Mouse (Mus musculus) hindbrain, embryonic 16.5 days (tissue): ENCODE measurements around the gene Serpina3m. TPM values are rescaled to one million over a fixed set of nuclear protein-coding genes. Genes with fewer than 3 reads are reported as not detected.

Experiments used
- ATAC-seq: fragments of 200-750 bp; cut with Nextera tagmentation; 2 replicates; pipeline ENCODE4 v1.8.0; 2017; ENCODE audit warnings: moderate TSS enrichment, moderate library complexity
- H3K27ac ChIP-seq: fragments of 300-500 bp; sonication (generic); 2 replicates; pipeline ENCODE4 v1.5.1; 2014; ENCODE audit warnings: low read depth, mild to moderate bottlenecking, control low read depth, low read length, moderate library complexity
- H3K27me3 ChIP-seq: fragments of 300-500 bp; sonication (generic); replicated peaks from 2 replicates; pipeline ENCODE4 v1.6.1; 2014; ENCODE audit warnings: low read length; ENCODE audit not compliant: control insufficient read depth, insufficient read depth
- H3K36me3 ChIP-seq: fragments of 300-500 bp; sonication (generic); 2 replicates; pipeline ENCODE4 v1.6.1; 2014; ENCODE audit warnings: mild to moderate bottlenecking, low read length, moderate library complexity, mixed read lengths; ENCODE audit not compliant: control insufficient read depth, insufficient read depth
- H3K4me1 ChIP-seq: fragments of 300-500 bp; sonication (generic); 2 replicates; pipeline ENCODE4 v1.6.1; 2014; ENCODE audit warnings: low read depth, low read length; ENCODE audit not compliant: control insufficient read depth, insufficient read depth
- H3K4me2 ChIP-seq: fragments of 300-500 bp; sonication (generic); 2 replicates; pipeline ENCODE4 v1.6.1; 2014; ENCODE audit warnings: mild to moderate bottlenecking, low read length, control low read depth, moderate library complexity
- H3K4me3 ChIP-seq: fragments of 300-500 bp; sonication (generic); 2 replicates; pipeline ENCODE4 v1.5.1; 2014; ENCODE audit warnings: mild to moderate bottlenecking, low read length, control low read depth, moderate library complexity
- H3K9ac ChIP-seq: fragments of 300-500 bp; sonication (generic); 2 replicates; pipeline ENCODE4 v1.6.1; 2014; ENCODE audit warnings: low read depth, mild to moderate bottlenecking, control low read depth, low read length, moderate library complexity
- H3K9me3 ChIP-seq: fragments of 300-500 bp; sonication (generic); 2 replicates; pipeline ENCODE4 v1.6.1; 2014; ENCODE audit warnings: mild to moderate bottlenecking, low read length, moderate library complexity; ENCODE audit not compliant: control insufficient read depth
- WGBS: fragments of 180-500 bp; shearing (Covaris S2); extraction: QIAGEN DNeasy Blood & Tissue Kit; methylation state at CpG from one replicate; pipeline ENCODE4 v1.1.7; 2014; 5-methylcytosine and 5-hydroxymethylcytosine counted together
- polyA plus RNA-seq: library from polyadenylated mRNA; unstranded; fragments of >200 nt; fragmentation: Nextera tagmentation; extraction: Ambion mirVana; gene quantifications from 2 replicates; pipeline ENCODE4 v1.2.1, GENCODE M21; 2015

Serpina3m gene
- polyA plus RNA-seq, 1 experiment from 2014 or later: not detected

DNA sequence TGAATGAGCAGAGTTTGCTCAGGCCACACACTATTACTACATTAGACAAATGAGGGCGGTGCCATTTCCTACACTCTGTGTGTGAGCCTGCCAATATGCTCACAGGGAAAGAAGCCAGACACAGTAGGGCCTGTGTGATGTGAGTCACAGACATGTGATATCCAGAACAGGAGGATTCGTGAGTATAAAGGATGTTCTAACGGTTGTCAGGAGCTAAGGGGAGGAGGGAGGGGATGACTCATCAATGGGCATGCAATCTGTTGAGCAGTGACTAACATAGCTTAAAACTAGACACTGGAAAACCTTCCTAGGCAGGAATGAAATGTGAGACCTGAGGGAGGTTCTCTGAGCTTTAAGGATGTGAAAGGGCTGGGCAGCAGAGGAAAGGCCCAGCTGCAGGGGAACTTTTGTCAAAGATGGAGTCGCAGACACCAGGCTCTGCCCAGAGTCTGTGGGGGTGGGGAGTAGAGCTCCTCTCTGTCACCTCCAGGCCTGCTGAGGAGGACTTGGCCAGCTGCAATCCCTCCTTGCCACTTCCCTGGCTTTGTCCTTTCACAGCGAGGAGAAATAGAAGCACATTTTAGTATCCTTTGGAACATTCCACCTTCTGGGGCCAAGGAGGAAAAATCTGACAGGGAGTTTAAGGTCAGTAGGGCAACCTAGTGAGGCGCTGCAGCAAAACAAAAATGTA, 77.5 kb downstream of the Serpina3m start:
- WGBS: 53% methylated on average over 6 of the region's 6 CpGs
- H3K27ac ChIP-seq: no peak overlapping the region
- H3K9ac ChIP-seq: no peak overlapping the region
- no peaks in the 10 kb centered on the region for H3K27me3 ChIP-seq
- peaks cover 3% of the 10 kb centered on the region; the same call in 1 of the 2 replicates for H3K4me1 ChIP-seq
- no peak for ATAC-seq
- no peaks in the 10 kb centered on the region for H3K36me3 ChIP-seq
- H3K4me3 ChIP-seq: no peak overlapping the region
- H3K4me2 ChIP-seq: no peak overlapping the region
- H3K9me3 ChIP-seq: no peaks in the 10 kb centered on the region

DNA sequence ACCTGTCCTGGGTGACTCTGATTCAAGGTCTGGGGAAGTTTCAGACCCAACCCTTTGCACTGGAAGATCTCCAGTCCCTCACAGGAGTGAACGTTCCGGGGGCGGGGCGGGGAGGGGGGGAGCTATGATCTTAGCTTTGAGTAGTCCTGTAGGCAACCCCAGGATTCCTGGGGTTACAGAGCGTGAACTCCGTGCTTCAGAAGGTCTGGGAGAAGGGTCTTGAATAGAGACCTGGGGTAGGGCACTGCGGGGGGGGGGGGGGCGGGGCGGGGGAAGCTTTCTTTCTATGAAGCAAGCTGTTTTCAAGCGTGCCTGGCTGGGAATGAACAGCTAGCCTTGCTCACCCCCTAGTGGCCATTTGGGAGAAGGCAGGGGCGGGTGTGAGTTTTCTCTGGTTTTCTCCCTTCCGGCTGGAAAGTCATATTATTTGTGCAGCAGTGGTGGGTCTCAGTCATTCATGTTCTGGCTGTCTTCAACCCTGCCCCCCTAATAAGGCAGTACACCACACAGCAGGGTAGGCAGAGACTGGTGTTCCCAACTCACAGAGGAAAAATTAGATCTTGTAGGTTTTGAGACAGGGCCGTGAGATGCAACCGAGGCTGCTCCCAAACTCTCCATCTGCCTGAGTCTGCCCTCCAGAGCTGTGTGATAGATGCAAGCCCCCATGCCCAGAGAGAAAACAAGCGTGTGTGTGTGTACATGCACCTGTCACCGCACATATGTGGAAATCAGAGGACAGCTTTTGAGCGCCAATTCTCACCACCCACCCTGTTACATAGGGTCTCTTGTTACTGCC, 80.3 kb downstream of the Serpina3m start:
- H3K27ac ChIP-seq: no peak overlapping the region
- no peaks in the 10 kb centered on the region for H3K9me3 ChIP-seq
- ATAC-seq: peak; percentile 71
- WGBS: 18% methylated on average over 12 of the region's 17 CpGs
- H3K4me1 ChIP-seq: peaks cover 3% of the 10 kb centered on the region; the same call in 1 of the 2 replicates
- no peaks in the 10 kb centered on the region for H3K36me3 ChIP-seq
- peak overlapping the region; percentile 59 for H3K4me2 ChIP-seq
- H3K27me3 ChIP-seq: no peaks in the 10 kb centered on the region
- peak overlapping the region; percentile 37; the same call in 1 of the 2 replicates for H3K9ac ChIP-seq
- peak overlapping the region; percentile 27 for H3K4me3 ChIP-seq

DNA sequence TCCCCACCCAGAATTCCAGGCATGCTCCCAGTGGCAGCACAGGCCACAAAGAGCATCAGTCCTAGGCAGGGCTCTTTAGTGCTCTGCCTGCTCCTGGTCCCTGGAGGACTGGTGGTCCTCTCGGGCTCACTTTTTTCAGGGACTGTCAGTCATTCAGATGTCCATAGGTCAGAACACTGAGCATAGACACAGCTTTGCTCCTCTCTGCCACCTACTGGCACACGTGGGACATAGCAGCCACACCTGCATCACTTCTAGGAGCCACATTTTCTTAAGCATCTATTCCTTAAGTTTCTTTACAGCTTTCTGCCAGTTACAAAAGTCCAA, 80.8 kb downstream of the Serpina3m start:
- WGBS: 9% methylated on average over 2 of the region's 2 CpGs
- peaks cover 3% of the 10 kb centered on the region; the same call in 1 of the 2 replicates for H3K4me1 ChIP-seq
- H3K4me3 ChIP-seq: no peak overlapping the region
- H3K9ac ChIP-seq: no peak overlapping the region
- no peak overlapping the region for H3K4me2 ChIP-seq
- no peaks in the 10 kb centered on the region for H3K9me3 ChIP-seq
- H3K36me3 ChIP-seq: no peaks in the 10 kb centered on the region
- H3K27me3 ChIP-seq: no peaks in the 10 kb centered on the region
- H3K27ac ChIP-seq: no peak overlapping the region
- ATAC-seq: peak; percentile 21

DNA sequence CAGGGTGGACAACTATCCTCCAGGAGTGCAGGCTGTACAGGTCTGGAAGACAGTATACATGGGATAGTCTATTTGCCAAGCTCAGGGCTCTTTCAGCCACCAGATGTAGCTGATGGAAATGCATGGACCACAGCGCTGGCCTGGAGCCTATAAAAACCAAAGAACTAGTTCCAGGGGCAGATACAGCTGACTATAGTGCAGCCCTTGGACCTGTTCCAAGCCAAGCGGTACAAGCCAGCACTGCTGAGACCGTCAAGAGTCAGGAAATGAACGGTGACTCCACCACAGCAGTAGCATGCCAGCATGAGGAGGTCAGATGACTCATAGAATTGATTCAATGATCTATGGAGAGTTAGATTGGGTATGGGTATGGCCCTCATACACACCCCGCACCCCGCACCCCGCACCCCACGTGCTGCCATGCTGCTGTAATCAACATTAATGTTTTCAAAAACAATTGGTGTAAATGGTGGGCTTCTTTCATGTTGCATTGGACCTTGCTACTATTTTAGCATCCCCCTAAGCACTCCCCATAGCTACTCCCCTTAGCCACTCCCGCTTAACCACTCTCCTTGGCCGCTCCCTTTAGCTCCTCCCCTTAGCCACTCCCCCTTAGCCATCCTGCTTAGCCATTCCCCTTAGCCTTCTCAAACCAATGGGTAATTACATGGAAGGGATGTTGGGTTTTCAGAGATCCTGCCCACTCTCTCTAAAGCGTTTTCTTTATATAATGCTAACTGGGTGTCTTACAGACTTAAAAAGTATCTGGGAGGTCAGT, 84.5 kb downstream of the Serpina3m start:
- H3K4me2 ChIP-seq: no peak overlapping the region
- no peaks in the 10 kb centered on the region for H3K27me3 ChIP-seq
- H3K9me3 ChIP-seq: no peaks in the 10 kb centered on the region
- 62% methylated on average over 11 of the region's 11 CpGs for WGBS
- no peak overlapping the region for H3K9ac ChIP-seq
- no peak for ATAC-seq
- no peaks in the 10 kb centered on the region for H3K36me3 ChIP-seq
- H3K4me3 ChIP-seq: no peak overlapping the region
- H3K4me1 ChIP-seq: peaks cover 3% of the 10 kb centered on the region; the same call in 1 of the 2 replicates
- H3K27ac ChIP-seq: no peak overlapping the region

DNA sequence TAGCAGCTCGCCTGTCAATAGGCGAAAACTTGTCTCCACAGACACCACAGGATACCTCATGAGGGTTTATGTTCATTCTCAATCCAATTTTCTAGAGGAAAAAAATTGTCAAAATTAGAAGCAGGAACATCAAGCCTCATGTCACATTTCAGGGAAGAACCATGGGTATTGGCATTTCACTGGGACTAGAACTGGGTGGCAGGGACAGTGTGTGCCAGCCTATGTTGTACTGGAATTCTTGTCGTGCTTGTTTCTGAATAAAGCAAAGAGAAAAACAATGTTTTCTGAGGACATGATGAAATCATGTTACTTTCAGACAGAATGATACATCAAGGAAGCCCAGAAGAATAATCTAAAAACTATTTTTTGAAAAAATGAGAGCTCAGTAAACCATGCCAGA, 87.3 kb downstream of the Serpina3m start:
- Histone ChIP-seq H3K36me3 (no peaks in the 10 kb centered on the region), H3K9me3 (no peaks in the 10 kb centered on the region), H3K4me1 (no peaks in the 10 kb centered on the region), H3K4me2 (no peak overlapping the region), H3K9ac (no peak overlapping the region), H3K27me3 (no peaks in the 10 kb centered on the region), H3K4me3 (no peak overlapping the region), H3K27ac (no peak overlapping the region)
- ATAC-seq: no peak
- 85% methylated on average over 3 of the region's 3 CpGs for WGBS

DNA sequence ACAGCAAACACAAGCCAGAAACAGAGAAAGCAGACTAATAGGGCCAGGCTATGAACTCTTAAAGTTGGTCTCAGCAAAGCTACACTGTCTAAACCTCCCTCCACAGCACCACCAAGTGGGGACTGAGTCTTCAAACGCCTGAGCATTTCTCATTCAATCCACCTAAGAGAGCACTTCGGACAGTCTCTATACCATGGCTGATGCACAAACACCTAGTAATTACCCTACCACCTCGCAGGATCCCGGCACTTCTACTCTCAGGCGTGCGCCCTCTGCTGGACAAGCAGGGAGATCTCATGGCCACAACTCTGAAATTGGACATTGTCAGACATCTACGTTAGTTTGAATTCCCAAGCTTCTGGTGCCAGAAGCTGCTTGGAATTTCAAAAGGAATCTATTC, 88.6 kb downstream of the Serpina3m start:
- Histone ChIP-seq H3K27me3 (no peaks in the 10 kb centered on the region), H3K9me3 (no peaks in the 10 kb centered on the region), H3K4me3 (no peak overlapping the region), H3K9ac (no peak overlapping the region), H3K4me1 (no peaks in the 10 kb centered on the region), H3K36me3 (no peaks in the 10 kb centered on the region), H3K27ac (no peak overlapping the region), H3K4me2 (no peak overlapping the region)
- 4% methylated on average over 7 of the region's 7 CpGs for WGBS
- ATAC-seq: peak; percentile 61

DNA sequence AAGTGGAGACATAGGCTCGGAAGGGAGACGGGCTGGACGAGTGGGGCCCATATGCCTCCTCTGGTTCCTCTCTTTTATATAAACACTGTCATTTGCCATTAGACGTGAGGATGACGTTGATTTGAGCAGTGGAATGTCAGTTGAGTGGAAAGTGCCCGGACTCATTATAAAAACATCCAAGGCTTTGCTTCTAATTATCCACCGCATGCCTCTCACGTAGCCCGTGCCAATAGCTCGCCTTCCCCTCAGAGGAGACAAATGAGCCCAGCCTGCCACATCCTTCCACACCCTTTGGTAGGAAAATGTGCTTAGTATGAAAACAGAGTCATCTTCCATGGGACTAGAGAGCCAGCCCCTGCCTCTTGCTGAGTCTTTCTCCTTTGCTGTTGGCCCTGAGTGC, 93.1 kb downstream of the Serpina3m start:
- no peaks in the 10 kb centered on the region for H3K27me3 ChIP-seq
- no peak overlapping the region for H3K27ac ChIP-seq
- H3K4me2 ChIP-seq: no peak overlapping the region
- H3K9ac ChIP-seq: no peak overlapping the region
- H3K9me3 ChIP-seq: no peaks in the 10 kb centered on the region
- no peak overlapping the region for H3K4me3 ChIP-seq
- H3K36me3 ChIP-seq: no peaks in the 10 kb centered on the region
- no peaks in the 10 kb centered on the region for H3K4me1 ChIP-seq
- ATAC-seq: 0 out of 2 replicates have a peak, but pooled peaks have one; percentile 22
- 49% methylated on average over 10 of the region's 10 CpGs for WGBS

DNA sequence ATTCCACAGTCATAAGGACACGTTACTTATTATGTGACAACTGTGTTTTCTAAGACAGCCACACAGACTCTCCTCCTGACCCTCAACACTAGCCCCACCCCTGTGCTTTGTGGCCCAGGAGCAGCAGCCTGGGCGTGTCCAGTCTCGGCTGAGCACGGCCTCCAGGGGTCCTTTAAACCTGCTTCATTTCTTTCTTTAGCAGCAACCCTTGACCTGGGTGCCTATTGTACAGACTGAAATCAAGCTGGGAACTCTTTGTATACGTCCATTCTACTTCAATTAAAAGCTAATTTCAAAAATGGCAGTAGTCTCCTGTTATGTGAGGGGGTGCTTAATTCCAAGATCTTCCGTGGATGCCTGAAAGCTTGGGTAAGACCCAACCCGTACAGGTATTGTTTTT, 94.9 kb downstream of the Serpina3m start:
- ATAC-seq: no peak
- Histone ChIP-seq H3K27ac (no peak overlapping the region), H3K4me3 (no peak overlapping the region), H3K4me1 (no peaks in the 10 kb centered on the region), H3K9ac (no peak overlapping the region), H3K27me3 (no peaks in the 10 kb centered on the region), H3K4me2 (no peak overlapping the region), H3K36me3 (no peaks in the 10 kb centered on the region), H3K9me3 (no peaks in the 10 kb centered on the region)
- WGBS: 18% methylated on average over 7 of the region's 7 CpGs
